In genomic region chr2:114621781-114622549, GRCm38 (mm10) we compare ENCODE assay signal across 8 mouse cellular contexts. TPM values are rescaled to one million over a fixed set of nuclear protein-coding genes. Genes with fewer than 3 reads are reported as not detected.
DNase-seq lines count a peak whose midpoint lies in the region; ATAC-seq and TF ChIP-seq lines count a peak whose summit lies in the region.

No protein-coding gene starts in this region.

- H3K36me3 ChIP-seq in neural tube, embryonic 15.5 days: no peaks in the 10 kb centered on the region

- no peak overlapping the region for H3K27ac ChIP-seq in cortical plate, adult 2 months (ENCODE audit: insufficient read depth, low read length)
- no peak overlapping the region for H3K27ac ChIP-seq in neural tube, embryonic 15.5 days (replicated peaks)

- DNase-seq in frontal cortex, postnatal 14 days (ENCODE audit: low spot score in 2 of 2): no peak
- DNase-seq in 3T3-L1 (ENCODE audit: low read depth, low spot score): peak; percentile 74
- DNase-seq in kidney, postnatal 25 days: peak; percentile 42 to 66
- DNase-seq in urinary bladder, adult 2 months (ENCODE audit: low spot score): no peak

- peak overlapping the region; percentile 32 for H3K4me2 ChIP-seq in neural tube, embryonic 15.5 days

- no peak for TF ChIP-seq POLR2A in cortical plate, adult 2 months (IDR thresholded peaks at IDR 0.05; ENCODE audit: extremely low read depth, insufficient read depth, low read length)

- H3K9ac ChIP-seq in neural tube, embryonic 15.5 days (replicated peaks): no peak overlapping the region

- WGBS in neural tube, embryonic 15.5 days: 17% methylated on average over 5 of the region's 5 CpGs

- no peaks in the 10 kb centered on the region for H3K9me3 ChIP-seq in neural tube, embryonic 15.5 days (replicated peaks)

- no peaks in the 10 kb centered on the region for H3K27me3 ChIP-seq in neural tube, embryonic 15.5 days (replicated peaks)

- peak; percentile 92 for ATAC-seq in frontal cortex, adult (ENCODE audit: low TSS enrichment)
- no peak; the same call in 1 of the 2 replicates for ATAC-seq in neural tube, embryonic 15.5 days (ENCODE audit: low FRiP score)
- ATAC-seq in erythroblast, adult 5-6 weeks (replicated peaks; ENCODE audit: low FRiP score, poor library complexity, severe bottlenecking): no peak

- H3K4me1 ChIP-seq in cortical plate, adult 2 months (ENCODE audit: control insufficient read depth, insufficient read depth, low read length): peaks cover 2% of the 10 kb centered on the region; the same call in 1 of the 2 replicates
- peaks cover 7% of the 10 kb centered on the region for H3K4me1 ChIP-seq in neural tube, embryonic 15.5 days

- no peak overlapping the region for H3K4me3 ChIP-seq in cortical plate, adult 2 months (ENCODE audit: insufficient read depth, low read length)
- H3K4me3 ChIP-seq in neural tube, embryonic 15.5 days (replicated peaks): no peak overlapping the region

- TF ChIP-seq CTCF in cortical plate, adult 2 months (IDR thresholded peaks at IDR 0.05; ENCODE audit: extremely low read depth, insufficient read depth, low read length): peak; percentile 14; the same call in 1 of the 2 replicates

RNA-seq across cellular contexts. Expression of gene Dph6, which starts 32.8 kb away (rescaled TPM):
- 17.8 and 18.0 TPM in 2 replicates for polyA plus RNA-seq in cortical plate, adult 2 months (2012; rRNA removed)
- 15.7 and 18.1 TPM in 2 replicates for polyA plus RNA-seq in neural tube, embryonic 15.5 days (2015; fragmentation: Nextera tagmentation; extraction: Ambion mirVana)
- polyA plus RNA-seq in urinary bladder, adult 2 months (2012; rRNA removed): 15.8 and 16.2 TPM in 2 replicates
- total RNA-seq in erythroblast, adult 5-6 weeks (2015; ENCODE audit: low replicate concordance): 6.1 and 9.8 TPM in 2 replicates
- total RNA-seq in erythroblast, adult 5-6 weeks (2017; ENCODE audit: low replicate concordance): 2.6 and 7.5 TPM in 2 replicates

Comparison
In these comparisons a context has a peak if more than half of its experiments do, and no peak if none do; other contexts are left out.
1. DNase-seq: peak in 3T3-L1 (single experiment) and kidney, postnatal 25 days (2 of 2); none in frontal cortex, postnatal 14 days (0 of 2) and urinary bladder, adult 2 months (single experiment).